ENCODE assay signal across 14 mouse cellular contexts in the genomic region with DNA sequence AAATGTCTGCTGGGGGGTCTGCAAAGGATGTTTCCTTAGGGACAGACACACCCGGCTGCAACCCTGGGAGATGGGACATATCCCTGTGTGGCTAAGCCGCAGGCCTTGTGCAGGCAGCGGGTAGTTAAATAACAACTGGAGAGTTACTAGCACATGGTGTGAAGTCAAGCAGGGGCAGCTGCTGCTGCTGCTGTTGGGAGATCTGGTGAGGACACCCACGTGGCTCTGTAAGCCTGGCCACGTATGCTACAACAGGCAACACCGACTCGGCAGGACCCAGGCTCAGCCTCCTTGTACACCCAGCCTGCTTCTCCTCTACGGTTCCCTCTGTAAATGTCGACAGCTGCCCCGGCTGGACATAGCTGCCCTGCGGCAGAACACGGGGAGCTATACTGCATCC.
"Had no signal": no experiment of that assay in that cellular context is flagged by ENCODE, and none has a peak within 500 bp of the region (broad histone marks: within the 10 kb centered on the region; RNA-seq: fewer than 3 reads in every experiment).

No protein-coding gene starts in this region.

- DNase-seq: kidney, adult 18-20 months; kidney, postnatal 14 days; lung, adult 18-20 months; lung, postnatal 36 days; spleen, adult 18-20 months; thymus, adult 2 months; thymus, postnatal 25 days had no signal

- H3K4me1 ChIP-seq: limb, embryonic 12.5 days; midbrain, embryonic 13.5 days; neural tube, embryonic 15.5 days; stomach, embryonic 15.5 days had no signal

- H3K4me2 ChIP-seq: limb, embryonic 12.5 days; midbrain, embryonic 13.5 days; neural tube, embryonic 15.5 days; stomach, embryonic 15.5 days had no signal

- ATAC-seq: hindbrain, postnatal 0 days; lung, postnatal 0 days; midbrain, embryonic 13.5 days had no signal

- H3K4me3 ChIP-seq: limb, embryonic 12.5 days; midbrain, embryonic 13.5 days; neural tube, embryonic 15.5 days; stomach, embryonic 15.5 days had no signal

- H3K9me3 ChIP-seq: limb, embryonic 12.5 days; midbrain, embryonic 13.5 days; neural tube, embryonic 15.5 days; stomach, embryonic 15.5 days had no signal

- H3K9ac ChIP-seq: limb, embryonic 12.5 days; liver, embryonic 14.5 days; midbrain, embryonic 13.5 days; neural tube, embryonic 15.5 days; stomach, embryonic 15.5 days had no signal

- H3K27ac ChIP-seq: hindbrain, postnatal 0 days; limb, embryonic 12.5 days; liver, embryonic 14.5 days; midbrain, embryonic 13.5 days; neural tube, embryonic 15.5 days; stomach, embryonic 15.5 days had no signal

- H3K27me3 ChIP-seq: limb, embryonic 12.5 days; midbrain, embryonic 13.5 days; neural tube, embryonic 15.5 days; stomach, embryonic 15.5 days had no signal
